Mouse (Mus musculus): ENCODE measurements at regions not wholly inside any gene's neighbourhood (a gene's known extent, or its start where the extent isn't known, plus 50 kb on each side); places are given as distances from the start of the nearest gene placed in this dataset.

DNA sequence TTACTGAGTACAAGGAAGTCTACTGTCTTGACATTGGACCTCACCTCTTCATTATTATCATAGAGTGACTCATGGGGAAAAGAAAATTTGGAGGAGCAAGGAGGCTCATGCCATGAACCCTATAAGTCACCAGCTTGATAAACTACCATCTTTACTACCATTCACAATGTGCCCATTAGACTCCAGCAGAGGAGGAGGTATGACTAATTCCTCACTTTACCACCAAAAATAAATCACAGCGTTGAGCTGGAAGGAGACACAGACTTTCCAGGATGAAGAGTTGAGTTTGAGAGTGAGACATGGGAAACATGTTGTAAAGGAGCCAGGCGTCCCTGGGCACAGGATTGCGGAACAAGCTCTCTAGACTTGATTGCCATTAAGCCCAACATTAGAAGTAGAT lies 195.0 kb upstream of the Mctp2 start:
- TF ChIP-seq CTCF (IDR thresholded peaks at IDR 0.05; ENCODE audit: control insufficient read depth, insufficient read depth, insufficient read length) (no peak), MAX (IDR thresholded peaks at IDR 0.05) (no peak)
